Mouse (Mus musculus) lung, postnatal 14 days (tissue): Measurements from ENCODE around the gene Gja8.

Experiments
- DNase-seq: peaks from one replicate; pipeline ENCODE4 v3.0.0; 2021

The Gja8 gene

GRCm38 (mm10) chr3:96925920-96926319 lies at the start of gene Gja8:
Gja8 (minus strand) TSS chr3:96926020.
- DNase-seq = no peak

GRCm38 (mm10) chr3:96974467-96974866 lies 48.6 kb upstream of the Gja8 start:
- DNase-seq = no peak

- DNase-seq = no peak
These were observed 45.2 kb upstream of the Gja8 start for GRCm38 (mm10) chr3:96970986-96971385.

DNA sequence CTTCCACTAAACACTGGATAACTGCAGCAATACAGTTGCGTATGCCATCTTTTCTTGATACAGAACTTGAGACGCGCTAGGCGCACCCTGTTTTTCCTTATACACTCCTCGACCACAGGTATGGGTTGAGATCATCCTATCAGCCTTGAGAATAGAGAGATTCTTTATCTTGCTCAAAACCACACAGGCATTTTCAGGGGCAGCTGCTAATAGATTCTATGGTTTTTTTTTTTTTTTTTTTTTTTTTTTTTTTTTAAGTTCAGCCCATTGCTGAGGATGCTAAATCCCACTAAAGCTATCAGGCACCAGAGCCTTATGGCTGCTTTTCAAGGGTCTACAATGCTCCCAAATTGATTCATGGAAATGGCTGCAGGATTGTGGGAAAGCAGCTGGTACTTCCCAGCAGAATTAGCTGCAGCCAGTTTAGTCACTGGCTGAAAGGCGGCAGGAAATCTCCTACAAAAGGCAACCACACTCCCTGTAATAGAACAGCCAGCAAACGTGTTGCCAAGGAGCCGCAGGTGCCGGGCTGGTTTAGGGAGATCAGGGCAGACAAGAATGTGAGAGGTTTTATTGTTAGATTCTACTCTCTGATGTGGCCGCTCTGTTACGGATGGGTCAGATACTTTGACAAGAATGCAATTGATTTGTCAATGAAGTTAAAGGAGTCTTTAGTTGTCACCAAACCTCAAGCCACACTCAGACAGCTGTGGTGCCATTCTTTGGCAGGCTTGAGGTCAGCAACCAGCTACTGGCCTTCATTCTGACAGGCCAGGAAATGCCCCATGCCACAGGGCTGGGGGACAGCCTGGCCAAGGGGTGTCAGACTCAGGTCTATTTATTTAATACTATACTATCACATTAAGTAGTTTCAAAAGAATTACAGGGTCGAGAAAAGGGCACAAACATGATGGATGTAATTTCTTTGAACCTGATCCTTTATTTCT lies 37.5 kb upstream of the Gja8 start:
- DNase-seq = no peak

GRCm38 (mm10) chr3:96960597-96960996 lies 34.8 kb upstream of the Gja8 start:
- DNase-seq = no peak

DNA sequence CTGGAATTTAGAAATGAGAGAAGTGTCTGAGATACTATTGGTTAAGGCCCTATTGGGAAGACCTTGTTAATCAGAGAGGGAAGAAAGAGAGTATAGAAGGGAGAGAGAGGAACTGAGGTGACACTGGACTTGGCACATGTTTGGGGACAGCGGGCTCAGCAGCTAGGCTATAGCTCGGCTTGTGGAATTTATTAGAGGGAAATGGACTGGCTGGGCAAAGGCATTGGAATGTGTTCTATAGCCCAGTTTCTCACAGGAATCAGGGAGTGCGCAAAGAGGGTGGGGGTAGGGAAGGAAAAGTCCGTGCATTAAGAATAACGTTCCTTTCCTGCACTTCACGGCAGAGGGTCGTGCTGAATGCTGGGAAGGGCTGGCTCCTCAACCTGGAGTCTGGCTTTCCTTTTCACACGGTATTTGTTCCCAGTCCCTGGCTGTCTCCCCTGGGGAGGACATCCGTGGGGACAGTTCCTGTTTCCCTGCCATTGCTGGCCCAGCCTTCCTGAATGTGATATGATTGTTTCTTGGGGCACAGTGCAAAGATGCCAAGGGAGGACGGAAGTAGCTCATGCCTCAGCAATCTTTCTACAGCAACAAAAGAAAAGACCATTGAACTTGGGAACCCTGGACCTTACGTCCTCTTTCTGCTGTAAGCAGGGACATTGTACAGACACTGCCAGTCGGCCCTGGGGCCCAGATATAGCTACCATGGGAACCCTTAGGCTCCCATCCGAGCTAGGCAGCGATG lies 27.8 kb upstream of the Gja8 start:
- DNase-seq = peak; percentile 47

DNA sequence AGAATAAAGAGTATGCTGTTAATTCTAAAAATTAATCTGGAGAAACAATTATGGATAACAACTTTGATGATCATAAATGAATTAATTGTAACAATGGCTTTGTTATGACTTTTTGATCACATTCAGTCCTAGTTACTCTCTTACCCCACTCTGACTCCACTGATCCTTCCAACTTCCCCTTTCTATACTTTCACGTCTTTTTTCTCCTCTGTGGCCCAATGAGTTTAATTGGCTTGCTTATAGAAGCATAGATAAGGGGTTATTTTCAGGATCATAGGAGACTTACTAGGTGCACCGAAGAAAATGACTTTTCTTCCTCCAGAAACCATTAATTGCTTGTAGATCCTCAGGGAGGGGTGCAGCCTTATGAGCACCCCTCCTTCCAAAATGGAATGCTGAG lies 16.9 kb upstream of the Gja8 start:
- DNase-seq = no peak

GRCm38 (mm10) chr3:96938738-96939137 lies 12.9 kb upstream of the Gja8 start:
- peak; percentile 94 for DNase-seq

GRCm38 (mm10) chr3:96937606-96938005 lies 11.8 kb upstream of the Gja8 start:
- no peak for DNase-seq

DNA sequence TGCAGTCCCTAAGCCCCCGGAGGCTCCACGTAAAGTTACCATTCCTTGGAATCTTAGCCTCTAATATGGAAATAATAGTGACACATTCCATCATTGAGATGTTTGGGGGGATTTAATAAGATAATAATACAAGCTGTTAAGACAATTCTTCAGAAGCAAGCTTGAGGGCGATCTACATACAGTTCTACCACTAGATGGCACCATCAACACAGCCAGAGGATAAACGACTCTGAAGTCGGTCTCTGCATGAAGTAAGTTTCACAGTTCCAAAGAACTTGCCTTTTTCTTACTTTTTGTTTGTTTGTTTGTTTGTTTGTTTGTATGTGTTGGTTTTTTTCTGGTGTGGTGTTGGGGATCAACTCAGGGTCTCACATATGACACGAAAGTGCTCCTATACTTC lies 10.4 kb upstream of the Gja8 start:
- DNase-seq = peak; percentile 19

GRCm38 (mm10) chr3:96931261-96931681 lies 5.5 kb upstream of the Gja8 start:
- no peak for DNase-seq

DNA sequence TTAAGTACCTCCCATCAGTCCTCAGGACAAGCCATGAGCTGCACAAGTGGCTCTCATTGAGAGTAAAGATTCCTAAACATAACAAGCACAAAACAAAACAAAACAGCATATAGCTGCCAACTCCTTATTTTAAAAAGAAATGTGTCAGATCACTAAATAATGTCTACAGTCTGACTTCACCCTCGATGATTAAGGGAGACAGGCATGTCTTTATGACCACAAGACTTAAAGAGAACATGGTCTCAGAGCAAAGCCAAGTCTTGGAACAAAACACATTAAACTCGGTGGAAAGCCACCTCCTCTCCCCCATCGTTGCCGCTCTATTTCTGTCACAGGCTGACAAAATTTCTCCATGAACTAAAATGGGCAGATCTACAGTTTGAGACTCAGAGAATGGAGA lies 1.2 kb downstream of the Gja8 start:
- no peak for DNase-seq

- DNase-seq = no peak
These were observed 4.8 kb downstream of the Gja8 start for GRCm38 (mm10) chr3:96920991-96921390.

- DNase-seq = no peak
These were observed 20.2 kb downstream of the Gja8 start for GRCm38 (mm10) chr3:96905592-96905991.

GRCm38 (mm10) chr3:96904851-96905541 lies 20.8 kb downstream of the Gja8 start, which contains the start of gene Gpr89:
Gpr89 (minus strand) TSS chr3:96905346.
- DNase-seq = peak; percentile 94

DNA sequence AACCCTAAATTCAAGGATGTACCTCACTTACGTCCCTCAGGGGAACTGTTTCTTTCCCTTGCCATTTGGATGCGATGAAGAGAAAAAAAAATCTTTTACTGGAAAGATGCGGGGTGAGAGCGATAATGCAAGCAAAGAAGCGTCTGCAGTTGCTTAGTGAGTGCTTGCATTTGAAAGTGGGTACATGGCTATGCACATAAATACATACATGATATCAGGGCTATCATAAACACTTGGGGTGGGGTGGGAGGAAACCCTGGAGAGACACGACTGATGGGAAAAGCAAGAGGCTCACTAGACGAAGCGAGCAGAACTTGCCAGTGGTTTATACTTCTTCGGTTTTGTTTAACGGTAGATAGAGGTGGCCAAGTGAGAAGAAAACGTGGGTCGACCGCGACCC lies 21.4 kb downstream of the Gja8 start, which contains the start of gene Gja5:
Gene Gja5, plus strand, starts transcription at position 301 of the 400 bp plus-strand sequence.
- DNase-seq = no peak

GRCm38 (mm10) chr3:96902336-96902999 lies 23.4 kb downstream of the Gja8 start:
- no peak for DNase-seq

GRCm38 (mm10) chr3:96883690-96884089 lies 42.1 kb downstream of the Gja8 start:
- DNase-seq = no peak

GRCm38 (mm10) chr3:96882061-96882849 lies 43.6 kb downstream of the Gja8 start:
- no peak for DNase-seq

DNA sequence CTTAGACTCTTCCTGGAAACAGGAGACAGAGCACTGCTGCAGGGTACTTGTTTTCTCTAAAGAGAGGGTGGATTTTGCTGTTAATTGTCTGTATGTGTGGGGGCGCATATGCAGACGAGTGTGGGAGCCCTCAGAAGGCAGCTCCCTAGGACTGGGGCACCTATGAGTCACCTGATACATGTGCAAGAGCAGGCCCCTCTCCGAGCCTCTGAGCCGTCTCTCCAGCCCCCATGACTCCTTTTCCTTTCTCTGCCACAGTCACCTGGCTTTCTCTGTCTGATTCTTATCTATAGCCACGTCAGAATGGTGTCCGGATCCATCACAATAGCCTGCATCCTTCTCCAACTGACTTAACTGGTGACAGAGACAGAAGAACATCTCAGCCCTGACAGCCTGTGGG lies 44.3 kb downstream of the Gja8 start:
- no peak for DNase-seq

DNA sequence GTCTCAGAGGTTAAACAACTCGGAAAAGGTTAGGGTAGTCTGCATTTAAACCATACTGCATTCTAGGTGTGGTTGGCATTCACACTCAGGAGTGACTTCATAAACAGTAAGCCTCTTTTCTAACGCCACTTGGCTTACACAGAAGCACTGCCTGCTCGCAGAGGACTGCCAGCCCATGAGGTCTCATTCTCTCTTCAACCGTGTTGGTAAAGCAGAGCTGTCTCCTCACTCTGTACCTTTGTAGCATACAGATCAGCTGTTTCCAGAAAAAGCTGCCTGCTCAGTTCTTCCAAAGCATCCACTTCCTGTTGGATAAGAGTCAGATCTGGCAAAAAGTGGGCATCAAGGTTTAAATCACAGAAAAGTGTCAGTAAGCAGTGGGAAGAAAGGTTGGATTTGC lies 45.4 kb downstream of the Gja8 start:
- no peak for DNase-seq

- DNase-seq = no peak
These were observed 46.3 kb downstream of the Gja8 start for GRCm38 (mm10) chr3:96879536-96879935.
